Mouse (Mus musculus): ENCODE results near the gene Aph1c. TPM values are rescaled to one million over a fixed set of nuclear protein-coding genes. Genes with fewer than 3 reads are reported as not detected.

Aph1c gene
- 3.7 TPM for polyA plus RNA-seq (2014; fragmentation: Illumina TruSeq; extraction: RNeasy Lipid Tissue Mini Kit (QIAGEN cat#74804); ENCODE audit: low read depth, low replicate concordance)

DNA sequence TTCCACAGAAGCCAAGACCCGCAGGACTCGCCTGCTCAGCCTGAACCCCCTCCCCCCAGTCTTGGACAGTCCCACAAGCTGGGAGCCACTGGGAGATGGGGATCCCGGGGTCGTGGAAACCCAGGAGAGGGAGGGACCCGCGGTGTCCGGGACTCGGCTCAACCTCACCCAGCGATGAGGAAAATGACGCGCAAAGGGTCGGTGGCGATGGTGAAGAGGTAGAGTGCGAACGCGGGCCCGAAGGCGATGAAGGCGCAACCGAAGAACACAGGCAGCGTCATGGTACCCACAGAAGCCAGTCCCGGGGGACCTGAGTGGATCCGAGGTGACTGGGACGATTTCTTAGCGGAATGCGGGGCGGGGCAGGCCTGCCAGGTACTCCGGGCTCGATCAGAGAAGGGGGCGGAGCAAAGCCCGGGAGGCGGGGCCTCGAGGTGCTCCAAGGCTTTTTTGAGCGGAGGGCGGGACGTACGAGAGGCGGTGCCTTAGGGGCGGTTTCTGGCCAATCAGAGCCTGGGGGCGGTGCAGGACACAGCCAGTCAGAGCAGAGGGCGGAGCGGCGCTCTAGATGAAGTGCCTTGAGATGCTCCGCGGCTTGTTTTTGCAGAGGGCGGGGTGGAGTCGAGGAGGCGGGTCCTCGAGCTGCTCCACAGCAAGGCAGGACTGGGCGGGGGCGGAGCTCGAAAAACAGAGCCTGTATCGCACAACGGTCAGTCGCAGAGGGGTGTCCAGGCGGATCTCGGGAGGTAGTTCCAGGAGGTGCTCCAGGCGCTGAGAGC, at the start of gene Aph1c:
TSS of gene Aph1c (minus strand) at position 409 of the 779 bp plus-strand sequence.

DNA sequence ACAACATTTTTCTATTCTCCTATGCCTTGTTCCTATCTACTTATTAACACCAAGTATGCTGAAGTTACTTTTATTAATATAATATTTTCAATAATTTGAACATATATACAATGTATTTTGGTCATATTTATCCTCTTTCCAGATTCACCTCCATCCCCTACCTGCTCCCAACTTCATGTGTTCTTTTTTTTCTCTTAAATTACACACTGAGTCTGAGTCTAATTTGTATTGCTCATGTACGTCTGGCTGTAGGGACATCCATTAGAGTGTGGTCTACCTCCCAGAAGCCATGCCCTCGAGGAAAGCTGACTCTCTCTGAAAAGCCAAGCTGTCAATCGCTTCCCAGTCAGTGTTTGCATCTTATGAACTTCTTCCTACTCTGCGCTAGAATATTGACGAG, 37.8 kb downstream of the Aph1c start, which contains the start of gene Gm10647:
TSS of gene Gm10647 (plus strand) at position 301 of the 400 bp plus-strand sequence.

DNA sequence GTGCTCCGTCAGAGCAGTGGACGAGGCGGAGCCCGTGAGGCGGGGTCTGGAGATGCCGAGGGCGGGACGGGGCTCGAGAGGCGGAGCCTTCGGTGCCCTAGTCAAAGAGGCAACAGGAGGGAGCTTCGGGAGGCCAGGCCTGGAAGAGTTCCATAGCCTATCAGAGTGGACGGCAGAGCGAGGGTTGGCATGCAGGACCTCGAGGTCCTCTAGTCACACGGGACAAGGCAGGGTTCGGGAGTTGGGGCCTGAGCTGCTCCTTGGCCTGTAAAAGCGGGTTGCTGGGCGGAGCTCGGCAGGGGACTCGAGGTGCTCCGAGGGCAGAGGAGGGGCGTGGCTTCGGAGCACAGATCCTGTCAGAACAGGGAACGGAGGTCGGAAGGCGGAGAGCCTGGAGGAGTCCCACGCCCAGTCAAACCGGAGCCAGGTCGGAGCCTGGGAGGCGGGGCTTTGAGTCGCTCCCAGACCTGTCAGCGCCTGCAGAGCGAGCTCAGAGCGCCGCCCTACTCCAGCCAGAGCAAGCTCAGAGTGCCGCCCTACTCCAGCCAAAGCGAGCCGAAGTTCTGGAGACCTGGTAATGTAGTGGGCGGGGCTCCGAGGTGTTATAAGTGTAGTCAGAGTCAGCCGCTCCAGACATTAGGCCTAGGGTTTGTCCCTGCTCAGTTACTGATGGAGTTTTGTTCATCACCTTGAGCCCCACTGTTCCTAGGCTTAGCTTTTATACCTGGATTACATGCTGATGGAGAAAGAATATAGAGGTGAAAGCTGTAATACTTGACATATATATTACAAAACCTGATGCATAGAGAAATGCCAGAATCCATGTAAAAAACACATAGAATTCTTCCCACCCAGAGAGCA, 38.8 kb downstream of the Aph1c start, which contains the start of gene Aph1b:
TSS of gene Aph1b (minus strand) at position 27 of the 861 bp plus-strand sequence.

Other genes starting within 250 kb of the Aph1c start
- gene Usp3, start 241.6 kb downstream of the Aph1c start, polyA plus RNA-seq (2014; fragmentation: Illumina TruSeq; extraction: RNeasy Lipid Tissue Mini Kit (QIAGEN cat#74804); ENCODE audit: low read depth, low replicate concordance): 56.7 TPM
- gene Car12, start 121.0 kb downstream of the Aph1c start, polyA plus RNA-seq (2014; fragmentation: Illumina TruSeq; extraction: RNeasy Lipid Tissue Mini Kit (QIAGEN cat#74804); ENCODE audit: low read depth, low replicate concordance): 0.17 TPM
- gene Aph1b, start 39.2 kb downstream of the Aph1c start, polyA plus RNA-seq (2014; fragmentation: Illumina TruSeq; extraction: RNeasy Lipid Tissue Mini Kit (QIAGEN cat#74804); ENCODE audit: low read depth, low replicate concordance): 18.9 TPM
- gene Gm10647, start 37.7 kb downstream of the Aph1c start, polyA plus RNA-seq (2014; fragmentation: Illumina TruSeq; extraction: RNeasy Lipid Tissue Mini Kit (QIAGEN cat#74804); ENCODE audit: low read depth, low replicate concordance): not detected
- 59.7 TPM for gene Rab8b, start 85.0 kb upstream of the Aph1c start, polyA plus RNA-seq (2014; fragmentation: Illumina TruSeq; extraction: RNeasy Lipid Tissue Mini Kit (QIAGEN cat#74804); ENCODE audit: low read depth, low replicate concordance)
- gene Rps27l, start 111.4 kb upstream of the Aph1c start, polyA plus RNA-seq (2014; fragmentation: Illumina TruSeq; extraction: RNeasy Lipid Tissue Mini Kit (QIAGEN cat#74804); ENCODE audit: low read depth, low replicate concordance): 432 TPM
- gene Lactb, start 140.8 kb upstream of the Aph1c start, polyA plus RNA-seq (2014; fragmentation: Illumina TruSeq; extraction: RNeasy Lipid Tissue Mini Kit (QIAGEN cat#74804); ENCODE audit: low read depth, low replicate concordance): 31.2 TPM
- gene Tpm1, start 214.7 kb upstream of the Aph1c start, polyA plus RNA-seq (2014; fragmentation: Illumina TruSeq; extraction: RNeasy Lipid Tissue Mini Kit (QIAGEN cat#74804); ENCODE audit: low read depth, low replicate concordance): 417 TPM